Mouse (Mus musculus): ENCODE data around the gene Gm15517.

DNA sequence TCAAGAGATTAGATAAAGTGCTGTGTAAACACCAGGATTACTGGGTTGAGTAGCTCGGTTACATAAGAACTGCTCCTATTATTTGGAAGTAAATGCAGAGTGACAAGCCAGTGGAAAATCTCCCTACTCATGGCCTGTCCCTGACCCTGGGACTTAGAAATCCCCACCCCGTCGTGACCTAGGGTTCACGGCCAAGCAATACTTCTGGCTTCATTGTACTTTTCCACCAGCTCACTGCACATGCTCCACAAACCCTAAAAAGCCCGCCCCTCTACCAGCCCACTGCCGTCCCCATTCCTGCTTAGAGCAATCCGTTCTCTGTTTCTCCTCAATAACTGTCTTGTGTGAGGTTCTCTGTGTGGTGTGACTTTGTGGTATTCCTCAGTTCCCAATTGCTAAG lies 26.5 kb downstream of the Gm15517 start:
- no peak for TF ChIP-seq CTCF (conservative IDR thresholded peaks at IDR 0.05; ENCODE audit: low read length)
- no peak for TF ChIP-seq NANOG (IDR thresholded peaks at IDR 0.05; ENCODE audit: borderline replicate concordance, low read length)
